In the genomic region with DNA sequence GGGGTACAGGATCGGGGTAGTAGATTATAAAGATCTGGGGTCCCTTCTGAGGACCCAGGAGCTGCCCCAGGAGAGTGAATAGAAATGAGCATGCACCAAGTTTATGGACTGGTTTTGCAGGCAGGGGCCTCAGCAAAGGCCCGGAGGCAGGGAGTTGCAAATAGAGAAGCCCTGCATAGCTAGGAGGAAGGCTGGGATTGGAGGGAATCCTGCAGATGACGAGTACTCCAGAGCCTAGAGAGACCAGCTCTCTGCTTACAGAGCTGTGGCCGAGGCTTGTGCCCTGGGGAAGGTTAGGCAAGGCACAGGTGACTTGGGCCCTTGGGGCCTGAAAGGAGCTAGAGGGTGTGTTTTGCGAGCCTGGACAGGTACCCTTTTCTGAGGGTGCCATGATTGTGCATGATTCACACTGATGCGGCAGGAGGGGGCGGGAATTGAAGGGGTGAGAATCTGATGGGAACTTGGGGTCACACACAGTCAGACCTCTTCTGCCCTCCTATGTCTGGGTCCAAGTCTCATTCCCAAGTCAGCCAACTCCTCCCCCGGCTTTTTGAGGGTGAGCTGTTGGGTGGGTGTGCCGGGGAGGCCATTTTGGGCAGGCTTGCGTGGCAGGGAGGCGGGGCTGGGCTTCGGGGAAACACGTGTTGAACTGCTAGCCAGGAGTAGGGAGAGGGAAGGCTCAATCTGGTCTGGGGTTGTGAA, we compare ENCODE assay signal across 9 mouse cellular contexts. TPM values are rescaled to one million over a fixed set of nuclear protein-coding genes. Genes with fewer than 3 reads are reported as not detected.
A peak's percentile ranks its signal among the peaks of the same experiment; 100 is the strongest.
DNase-seq lines count a peak whose midpoint lies in the region; ATAC-seq lines count a peak whose summit lies in the region.
"Had no signal": no experiment of that assay in that cellular context is flagged by ENCODE, and none has a peak within 500 bp of the region (broad histone marks: within the 10 kb centered on the region; RNA-seq: fewer than 3 reads in every experiment).

No protein-coding gene starts in this region.

- H3K9me3 ChIP-seq in hindbrain, embryonic 15.5 days, result no peaks in the 10 kb centered on the region
- H3K9me3 ChIP-seq in limb, embryonic 11.5 days (ENCODE audit: control insufficient read depth, low read length), result no peaks in the 10 kb centered on the region

- H3K36me3 ChIP-seq in hindbrain, embryonic 15.5 days, result 0 out of 2 replicates have a peak, but pooled peaks cover 9% of the 10 kb centered on the region
- H3K36me3 ChIP-seq in limb, embryonic 11.5 days (ENCODE audit: control insufficient read depth, insufficient read depth, low read length), result peaks cover 7% of the 10 kb centered on the region

- H3K9ac ChIP-seq in hindbrain, embryonic 15.5 days, result peak overlapping the region; percentile 87
- H3K9ac ChIP-seq in limb, embryonic 11.5 days (ENCODE audit: low read length), result peak overlapping the region; percentile 100

- WGBS in hindbrain, embryonic 15.5 days, result 2% methylated on average over 13 of the region's 13 CpGs
- 8% methylated on average over 13 of the region's 13 CpGs for WGBS in limb, embryonic 11.5 days

- no peak for ATAC-seq in hindbrain, embryonic 15.5 days (ENCODE audit: low FRiP score, low read depth)
- no peak for ATAC-seq in limb, embryonic 11.5 days (ENCODE audit: insufficient number of reproducible peaks, low FRiP score, low TSS enrichment, low read depth)
- no peak for ATAC-seq in megakaryocyte, adult 5-6 weeks (ENCODE audit: poor library complexity, severe bottlenecking)
- no peak for ATAC-seq in monocyte, adult 5-6 weeks (replicated peaks; ENCODE audit: insufficient number of reproducible peaks, low FRiP score, low TSS enrichment, poor library complexity, severe bottlenecking)

- H3K4me2 ChIP-seq in hindbrain, embryonic 15.5 days, result peak overlapping the region; percentile 95
- H3K4me2 ChIP-seq in limb, embryonic 11.5 days (ENCODE audit: low read depth, severe bottlenecking), result peak overlapping the region; percentile 96

- peak overlapping the region; percentile 92 for H3K27ac ChIP-seq in hindbrain, embryonic 15.5 days (replicated peaks)
- H3K27ac ChIP-seq in limb, embryonic 11.5 days (replicated peaks; ENCODE audit: low read depth, low read length), result peak overlapping the region; percentile 97

- peak; percentile 96 for DNase-seq in 3T3-L1 (ENCODE audit: low read depth, low spot score)
- peak; percentile 82 for DNase-seq in adipocyte (ENCODE audit: low spot score)
- peak; percentile 68 for DNase-seq in forelimb bud, embryonic 11.5 days (ENCODE audit: low read depth, low spot score)
- DNase-seq in limb, embryonic 11.5 days (ENCODE audit: low spot score), result peak; percentile 76
- DNase-seq in neural tube, embryonic 10.5 days (ENCODE audit: extremely low spot score, low spot score), result peak; percentile 61

- H3K4me3 ChIP-seq in hindbrain, embryonic 15.5 days, result peak overlapping the region; percentile 68
- H3K4me3 ChIP-seq in limb, embryonic 11.5 days (ENCODE audit: low read depth, low read length), result peak overlapping the region; percentile 100

- no peaks in the 10 kb centered on the region for H3K27me3 ChIP-seq in hindbrain, embryonic 15.5 days
- no peaks in the 10 kb centered on the region for H3K27me3 ChIP-seq in limb, embryonic 11.5 days (ENCODE audit: control insufficient read depth, insufficient read depth, low read length)

- H3K4me1 ChIP-seq in hindbrain, embryonic 15.5 days (replicated peaks), result peaks cover 55% of the 10 kb centered on the region
- H3K4me1 ChIP-seq in limb, embryonic 11.5 days (ENCODE audit: control insufficient read depth, insufficient read depth, low read length), result peaks cover 19% of the 10 kb centered on the region

RNA-seq across cellular contexts. Expression of a gene that starts 3.0 kb away (rescaled TPM):
- polyA plus RNA-seq in hindbrain, embryonic 15.5 days (2015; fragmentation: Nextera tagmentation; extraction: Ambion mirVana), result 488 and 506 TPM in 2 replicates
- 678 and 708 TPM in 2 replicates for polyA plus RNA-seq in limb, embryonic 11.5 days (2014; fragmentation: Nextera tagmentation; extraction: Ambion mirVana)
- total RNA-seq in megakaryocyte, adult 5-6 weeks (2015), result not detected in 2 replicates
- 0.08 and 0.11 TPM in 2 replicates for total RNA-seq in megakaryocyte, adult 5-6 weeks (2017)
- total RNA-seq in monocyte, adult 5-6 weeks (2017), result 1.2 TPM in 1 of 3 replicates, not detected in the others
- total RNA-seq: neutrophil, adult 5-6 weeks had no signal

RNA-seq across cellular contexts. Expression of a gene that starts 56.6 kb away (rescaled TPM):
- polyA plus RNA-seq in hindbrain, embryonic 15.5 days (2015; fragmentation: Nextera tagmentation; extraction: Ambion mirVana), result 13,458 and 13,965 TPM in 2 replicates
- polyA plus RNA-seq in limb, embryonic 11.5 days (2014; fragmentation: Nextera tagmentation; extraction: Ambion mirVana), result 16,455 and 16,911 TPM in 2 replicates
- total RNA-seq in megakaryocyte, adult 5-6 weeks (2015), result 15,428 and 15,938 TPM in 2 replicates
- total RNA-seq in megakaryocyte, adult 5-6 weeks (2017), result 7,091 and 10,908 TPM in 2 replicates
- 6,587 to 7,071 TPM (median 6,776 TPM) in 3 replicates for total RNA-seq in monocyte, adult 5-6 weeks (2017)
